Mouse (Mus musculus): ENCODE results near the gene Cntn4.
A peak's percentile ranks its signal among the peaks of the same experiment; 100 is the strongest.
"Not testable (repeated sequence)": the region's sequence is repeated elsewhere in the genome, so short reads cannot be mapped to it uniquely, and the experiment has no call there.

The Cntn4 gene

DNA sequence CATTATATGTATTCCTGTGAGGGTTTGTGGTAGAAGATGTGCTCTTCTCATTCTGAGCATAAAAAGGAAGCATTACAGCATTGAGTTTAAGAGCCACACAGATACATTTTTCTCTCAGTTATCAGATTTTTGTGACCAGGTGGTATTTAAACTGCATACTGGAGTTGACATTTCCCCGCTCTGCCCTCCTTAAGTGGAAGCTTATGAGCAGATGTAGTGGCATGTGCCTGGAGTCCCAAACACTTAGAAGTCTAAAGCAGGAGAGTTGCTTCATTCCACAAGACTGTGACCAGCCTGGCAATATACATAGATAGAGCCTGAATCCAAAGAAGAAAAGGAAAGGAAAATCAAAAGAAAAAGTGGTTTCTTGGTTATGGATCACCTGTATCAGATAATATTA is 655.5 kb downstream of the Cntn4 start:
- no peak for DNase-seq

DNA sequence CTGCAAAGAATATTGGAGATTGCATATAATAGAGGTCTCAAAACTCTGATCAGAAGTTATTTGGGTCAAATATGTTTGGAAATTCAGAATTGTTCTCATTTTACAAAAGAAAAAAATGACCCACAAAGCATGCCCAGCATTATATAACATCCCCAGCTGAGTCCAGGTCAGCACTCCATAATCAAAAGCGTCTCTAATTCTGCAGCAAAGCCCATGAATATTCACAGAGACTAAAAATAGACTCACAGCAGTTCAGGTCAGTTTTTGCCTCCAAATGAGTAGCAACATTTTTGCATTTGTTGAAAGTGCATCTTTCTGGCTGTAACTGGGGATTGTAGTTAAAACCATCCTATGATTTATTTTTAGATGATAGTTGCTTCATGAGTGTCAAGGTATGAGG is 657.6 kb downstream of the Cntn4 start:
- DNase-seq, result no peak

DNA sequence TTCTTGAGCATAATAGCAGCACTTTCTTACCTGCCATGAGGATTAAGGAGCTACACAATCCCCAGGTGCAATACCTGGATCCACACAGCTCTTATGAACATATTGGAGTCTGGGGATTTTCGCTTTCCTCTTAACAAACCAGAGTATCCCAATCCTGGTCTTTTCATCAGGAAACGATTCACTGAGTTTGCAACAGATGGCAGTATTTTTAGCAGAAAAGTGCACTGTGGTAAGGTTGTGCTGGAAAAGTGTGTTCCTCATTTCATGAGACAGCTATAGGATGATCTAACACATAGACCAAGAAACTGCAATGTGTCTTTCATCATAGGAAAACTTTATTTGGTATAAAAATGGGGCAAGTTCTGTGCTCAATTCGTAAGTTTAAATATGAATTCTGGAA is 659.3 kb downstream of the Cntn4 start:
- no peak for DNase-seq

DNA sequence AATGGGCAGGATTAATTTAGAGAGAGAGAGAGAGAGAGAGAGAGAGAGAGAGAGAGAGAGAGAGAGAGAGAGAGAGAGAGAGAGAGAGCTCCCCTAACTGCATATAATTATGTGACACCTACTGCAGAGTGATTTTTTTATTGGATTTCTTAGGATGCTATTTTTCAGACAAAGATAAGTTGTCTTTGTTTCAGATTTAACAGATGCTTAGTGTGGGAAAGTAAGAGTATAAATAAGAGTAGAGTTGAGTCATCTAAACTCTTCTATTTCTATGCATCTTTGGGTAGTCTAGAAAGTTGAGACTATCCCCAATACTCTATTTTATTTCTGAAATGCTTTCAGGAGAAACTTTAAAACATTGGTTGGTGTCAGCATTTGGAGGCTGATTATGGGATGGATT is 660.4 kb downstream of the Cntn4 start:
- no peak for DNase-seq

DNA sequence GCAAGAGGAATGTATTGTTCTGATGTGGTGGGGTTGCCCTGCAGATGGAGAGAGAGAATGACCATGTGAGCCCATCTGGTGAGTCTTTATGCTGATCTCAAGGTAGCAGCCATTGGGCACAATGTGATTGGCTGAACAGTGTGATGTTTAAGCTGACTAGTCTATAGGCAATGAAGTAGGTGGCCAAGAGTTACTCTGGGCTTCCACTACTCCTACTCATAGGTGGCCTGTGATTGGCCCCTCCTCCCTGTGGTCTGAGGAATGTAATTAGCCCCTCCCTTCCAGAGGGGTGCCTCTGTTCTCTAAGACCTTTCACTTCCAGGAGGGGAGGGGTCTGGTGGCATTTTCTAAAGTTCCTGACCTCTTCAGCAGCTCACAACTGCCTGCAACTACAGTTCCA is 663.7 kb downstream of the Cntn4 start:
- no peak for DNase-seq

DNA sequence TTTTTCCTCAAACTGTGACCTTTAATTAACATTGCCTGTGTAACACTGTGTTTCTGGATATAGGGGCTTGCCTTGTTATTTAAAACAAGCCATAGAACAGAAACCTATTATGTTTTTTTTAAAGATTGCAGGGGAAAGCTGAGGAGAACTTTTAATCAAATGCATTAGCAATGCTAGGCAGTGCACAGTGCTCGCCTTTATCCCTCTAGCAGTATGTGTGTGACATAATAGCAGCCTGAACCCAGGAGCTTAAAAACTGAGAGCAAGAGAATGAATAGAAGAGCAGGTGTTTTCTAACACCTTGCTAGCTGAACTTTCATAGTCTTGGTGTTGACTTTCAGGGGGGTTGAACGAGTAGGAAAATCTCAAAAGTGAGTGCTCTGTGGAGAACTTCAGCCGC is 672.6 kb downstream of the Cntn4 start:
- DNase-seq, result no peak

DNA sequence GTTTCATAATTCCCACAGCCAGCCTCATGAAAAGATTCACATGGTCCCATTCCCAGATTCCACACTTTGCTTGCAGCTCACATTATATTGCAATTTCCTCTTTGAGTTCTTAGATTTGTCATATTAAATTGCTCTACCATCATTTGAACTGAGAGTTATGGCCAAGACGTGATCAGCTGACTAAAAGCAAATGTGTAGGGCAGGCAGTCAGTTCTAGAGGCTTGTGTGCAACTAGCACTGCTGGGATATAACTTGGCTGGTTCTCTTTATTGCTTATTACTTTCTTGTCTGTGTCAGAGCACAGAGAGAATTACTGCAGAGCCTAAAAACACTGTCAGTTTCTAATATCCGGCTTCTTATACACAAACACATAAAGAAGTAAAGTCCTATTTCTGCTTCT is 673.9 kb downstream of the Cntn4 start:
- no peak for DNase-seq

DNA sequence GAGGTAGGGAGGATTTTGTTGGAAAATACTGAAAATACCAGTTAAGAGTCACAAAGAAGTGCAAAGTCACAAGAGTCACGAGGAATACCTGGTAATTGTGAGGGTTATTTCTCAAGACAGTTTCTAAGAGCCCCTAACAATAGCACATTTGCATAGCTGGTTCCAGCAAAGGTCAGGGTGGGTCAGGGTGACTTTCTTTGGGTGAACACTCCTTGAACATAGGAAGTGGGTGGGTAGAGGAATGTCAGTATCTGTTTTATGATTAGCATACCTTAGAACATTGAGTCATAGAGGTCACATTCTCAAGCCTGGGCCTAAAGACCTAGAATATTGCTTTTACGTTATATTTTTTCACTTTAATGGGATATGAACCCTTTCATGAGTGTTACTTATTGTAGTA is 681.3 kb downstream of the Cntn4 start:
- not testable (repeated sequence) for DNase-seq

DNA sequence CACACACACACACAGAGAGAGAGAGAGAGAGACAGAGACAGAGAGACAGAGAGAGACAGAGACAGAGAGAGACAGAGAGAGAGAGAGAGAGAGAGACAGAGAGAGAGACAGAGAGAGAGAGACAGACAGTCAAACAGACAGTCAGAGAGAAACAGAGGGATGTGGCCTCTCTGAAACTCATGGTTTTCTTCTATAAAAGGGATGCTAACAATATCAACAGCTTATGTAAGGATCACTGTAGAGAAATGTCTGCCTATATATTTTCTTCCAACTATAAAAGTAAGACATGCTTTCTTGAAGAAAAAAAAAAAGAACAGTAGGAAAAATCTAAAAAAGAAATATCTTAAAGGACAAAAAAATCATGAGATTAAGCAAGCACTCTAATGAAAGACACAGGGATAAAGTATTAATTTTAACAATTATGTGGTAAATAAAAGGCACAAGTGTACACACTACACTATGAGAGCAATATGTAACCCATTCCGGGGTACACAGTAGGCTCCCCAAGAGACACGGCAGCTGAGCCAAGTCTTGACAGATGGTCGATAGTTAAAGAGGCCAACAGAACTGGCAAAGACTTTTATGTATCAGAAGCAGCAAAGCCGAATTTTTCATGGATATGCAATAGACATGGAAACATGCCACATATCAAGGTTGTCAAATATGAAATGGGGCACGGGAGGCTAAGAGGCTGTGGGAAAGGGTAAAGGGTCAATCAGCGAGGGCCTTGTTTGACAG is 704.0 kb downstream of the Cntn4 start:
- DNase-seq, result peak; percentile 80 to 85

DNA sequence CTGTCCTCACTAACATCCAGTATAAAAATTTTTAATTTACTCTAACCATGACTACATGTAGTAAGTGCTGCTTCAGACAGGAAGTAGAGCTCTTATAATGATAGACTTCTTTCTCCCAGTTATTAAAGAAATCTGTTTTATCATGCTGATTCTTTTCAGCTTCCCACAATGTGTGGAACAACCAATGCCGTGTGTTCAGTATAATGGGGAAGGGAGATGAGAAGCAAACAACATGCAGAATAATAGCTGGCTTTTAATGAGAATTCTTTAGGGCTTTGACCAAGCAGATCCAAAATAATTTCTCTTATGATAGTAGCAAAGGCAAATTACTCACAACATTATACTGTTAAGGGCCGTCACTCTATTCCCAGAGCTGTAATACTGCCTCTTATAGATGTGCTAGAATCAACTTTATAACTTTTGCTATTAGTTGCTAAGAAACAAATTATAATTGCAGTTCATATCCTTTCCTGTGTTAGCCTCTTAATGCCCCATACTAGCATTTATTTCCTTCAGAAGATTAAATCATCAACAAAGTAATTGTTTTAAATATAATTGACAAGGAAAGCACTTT is 710.5 kb downstream of the Cntn4 start:
- no peak for DNase-seq

DNA sequence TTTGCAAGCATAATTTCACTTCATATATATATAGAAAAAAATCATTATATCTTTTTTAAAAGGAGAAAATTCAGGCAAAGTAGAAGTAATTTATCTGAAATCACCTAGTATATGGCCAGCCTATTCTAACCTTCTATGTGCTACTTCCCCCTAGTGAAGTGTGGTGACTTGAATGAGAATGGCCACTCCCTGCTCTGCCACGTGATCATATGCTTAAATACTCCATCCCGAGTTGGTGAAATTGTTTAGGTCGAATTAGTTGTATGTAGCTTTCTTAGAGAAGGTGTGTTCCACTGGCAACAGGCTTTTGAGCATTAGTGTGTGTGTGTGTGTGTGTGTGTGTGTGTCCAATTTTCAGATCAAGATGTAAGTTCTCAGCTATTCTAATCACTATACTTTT is 730.6 kb downstream of the Cntn4 start:
- DNase-seq, result no peak

DNA sequence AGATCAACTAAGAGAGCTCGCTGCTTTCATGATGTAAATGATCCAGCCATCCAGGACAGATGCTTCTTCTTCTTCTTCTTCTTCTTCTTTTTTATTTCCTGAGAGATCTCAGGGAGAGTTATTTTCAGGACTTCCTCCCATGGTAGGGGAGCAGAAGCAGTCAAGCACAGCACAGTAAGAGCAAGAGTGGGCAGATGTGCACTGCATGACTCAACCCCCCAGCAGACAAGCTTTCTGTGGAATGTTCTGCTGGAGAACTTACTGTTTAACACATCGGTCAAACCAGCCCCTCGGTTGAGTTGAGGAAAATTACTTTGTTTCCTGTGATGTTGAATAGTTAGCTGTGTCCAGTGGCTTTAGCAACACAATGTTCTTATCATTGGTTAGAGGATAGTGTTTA is 731.2 kb downstream of the Cntn4 start:
- DNase-seq, result no peak

DNA sequence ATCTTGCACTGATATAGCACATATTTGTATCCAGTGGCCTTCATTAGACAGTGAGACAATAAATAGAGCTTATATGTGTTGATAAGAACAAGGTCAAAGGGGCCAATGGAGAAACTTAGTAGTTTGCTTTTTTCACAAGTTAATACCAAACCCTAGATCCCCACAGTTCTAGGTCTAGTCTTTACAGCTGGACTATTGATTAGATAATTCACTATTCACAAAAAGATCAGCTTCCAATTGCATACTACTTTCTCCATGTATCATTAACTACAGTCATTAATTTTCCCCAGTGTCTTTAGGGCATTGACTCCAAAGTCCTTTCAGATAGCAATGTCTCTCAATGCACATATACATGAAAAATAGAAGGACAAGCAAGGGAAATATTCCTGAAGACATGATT is 745.5 kb downstream of the Cntn4 start:
- DNase-seq, result no peak

DNA sequence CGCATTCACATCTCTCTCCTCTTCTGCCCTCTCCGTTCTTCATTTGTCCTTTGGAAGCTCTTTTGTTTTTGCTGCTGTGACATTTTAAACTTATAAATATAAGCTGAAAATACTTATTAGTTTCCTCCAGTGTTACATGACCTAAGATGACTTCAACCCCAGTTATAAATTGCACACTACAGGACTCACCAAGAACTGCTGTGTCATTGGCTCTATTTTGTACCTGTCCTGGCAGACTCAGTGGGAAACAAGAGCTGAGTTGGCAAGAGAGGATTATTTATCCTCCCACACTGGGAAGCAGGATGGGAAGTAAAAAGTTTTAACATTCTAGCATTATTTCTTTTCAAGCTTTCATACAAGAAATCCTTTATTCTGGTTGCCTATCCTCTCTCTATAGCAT is 746.0 kb downstream of the Cntn4 start:
- DNase-seq, result peak in 1 of 2 experiments; percentile 28

DNA sequence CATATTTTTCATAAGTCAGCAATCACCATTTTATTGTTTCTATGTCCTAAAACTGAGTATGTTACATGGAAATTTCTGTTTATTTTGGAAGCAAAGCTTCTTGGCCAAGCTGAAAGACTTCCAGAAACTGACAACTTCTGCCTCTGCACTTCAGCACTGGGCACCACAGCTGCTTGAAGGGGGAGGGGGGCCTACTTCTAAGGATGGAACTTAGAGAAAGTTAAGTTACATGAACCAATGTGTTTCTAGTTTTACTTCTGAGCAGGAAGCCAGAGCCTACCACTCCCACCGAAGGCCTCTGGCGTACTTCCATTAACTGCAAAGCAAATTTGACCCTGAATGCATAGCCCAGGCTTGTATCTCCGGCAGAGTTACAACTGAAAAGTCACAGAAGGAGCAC is 749.2 kb downstream of the Cntn4 start:
- no peak for DNase-seq

DNA sequence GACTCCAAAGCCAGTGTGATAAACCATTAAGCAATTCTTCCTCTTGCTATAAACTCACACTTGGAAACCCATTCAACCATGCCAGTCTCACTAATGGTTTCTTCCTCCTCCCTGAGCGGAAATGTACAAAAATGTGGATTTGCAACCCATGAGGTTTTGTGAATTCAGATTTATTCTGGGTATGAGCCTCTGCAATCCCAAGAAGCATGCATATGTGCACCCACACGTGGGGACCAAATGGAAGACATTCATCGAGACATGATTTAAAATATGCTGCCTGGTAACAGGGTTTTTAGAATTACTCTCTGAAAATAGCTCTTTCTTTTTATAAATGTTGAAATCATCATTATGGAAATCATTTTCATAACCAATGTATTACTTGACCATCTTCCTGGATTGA is 754.0 kb downstream of the Cntn4 start:
- DNase-seq, result no peak

DNA sequence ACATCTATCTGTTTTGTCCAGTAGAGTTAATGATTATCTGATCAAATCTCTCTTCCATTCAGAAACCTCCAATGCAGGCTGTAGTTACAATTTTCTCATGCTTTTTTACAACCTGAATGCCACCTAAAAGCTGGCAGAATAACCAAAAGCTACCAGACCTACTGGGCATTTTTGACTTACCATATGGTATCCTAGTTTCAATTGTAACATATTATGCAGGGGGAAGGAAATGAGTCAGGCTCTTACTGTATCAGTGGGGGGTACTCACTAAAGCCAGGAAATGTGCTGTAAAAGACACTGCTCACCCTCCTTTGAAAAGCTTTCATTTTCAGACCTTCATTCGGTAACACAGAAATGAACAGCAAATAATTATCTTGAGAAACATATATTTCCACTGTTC is 763.3 kb downstream of the Cntn4 start:
- DNase-seq, result peak in 1 of 2 experiments; percentile 66

DNA sequence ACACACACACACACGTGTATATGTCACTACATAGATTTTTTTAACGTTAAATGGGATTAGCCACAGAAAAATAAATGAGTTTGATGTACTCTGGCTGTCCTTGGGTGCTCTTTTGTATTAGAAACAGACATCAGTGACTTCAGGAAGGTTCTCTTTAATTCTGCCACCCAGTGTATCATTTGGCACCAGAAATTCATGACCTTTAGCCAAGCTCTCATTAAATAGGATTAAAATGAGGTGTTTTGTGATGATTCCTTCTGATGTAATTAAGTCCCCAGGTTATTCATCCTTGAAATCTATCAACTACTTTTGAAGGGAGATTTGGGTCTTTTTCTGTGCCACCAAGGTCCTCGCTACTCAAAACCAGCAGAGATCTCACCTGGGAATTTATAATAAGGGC is 763.8 kb downstream of the Cntn4 start:
- DNase-seq, result no peak

DNA sequence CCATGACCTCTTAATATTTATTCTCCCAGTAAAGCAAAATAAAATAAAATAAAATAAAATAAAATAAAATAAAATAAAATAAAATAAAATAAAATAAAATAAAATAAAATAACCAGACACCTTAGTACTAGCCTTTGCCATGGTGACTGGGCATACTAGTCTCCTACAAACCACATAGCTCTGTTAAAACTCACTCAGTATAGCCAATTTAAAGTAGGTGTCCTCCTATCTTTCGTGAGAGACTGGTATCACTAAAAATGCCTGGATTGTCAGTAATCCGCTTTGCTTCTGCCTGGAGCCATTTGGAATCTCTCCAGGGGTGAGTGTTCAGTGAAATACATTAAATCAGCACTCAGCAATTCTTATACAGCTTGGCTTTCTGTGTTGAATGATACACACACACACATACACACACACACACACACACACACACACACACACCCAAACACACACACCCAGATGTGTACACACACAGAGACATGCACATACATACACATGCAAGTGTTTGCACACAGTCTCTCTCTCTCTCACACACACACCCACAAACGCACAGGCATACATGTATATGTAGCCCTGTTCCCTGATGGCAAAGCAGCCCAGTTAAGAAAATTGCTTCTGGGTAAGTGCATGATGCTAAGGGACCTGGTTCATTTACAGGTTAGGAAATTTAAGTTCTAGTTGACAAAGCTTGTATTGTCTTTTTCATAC is 776.8 kb downstream of the Cntn4 start:
- DNase-seq, result no peak

DNA sequence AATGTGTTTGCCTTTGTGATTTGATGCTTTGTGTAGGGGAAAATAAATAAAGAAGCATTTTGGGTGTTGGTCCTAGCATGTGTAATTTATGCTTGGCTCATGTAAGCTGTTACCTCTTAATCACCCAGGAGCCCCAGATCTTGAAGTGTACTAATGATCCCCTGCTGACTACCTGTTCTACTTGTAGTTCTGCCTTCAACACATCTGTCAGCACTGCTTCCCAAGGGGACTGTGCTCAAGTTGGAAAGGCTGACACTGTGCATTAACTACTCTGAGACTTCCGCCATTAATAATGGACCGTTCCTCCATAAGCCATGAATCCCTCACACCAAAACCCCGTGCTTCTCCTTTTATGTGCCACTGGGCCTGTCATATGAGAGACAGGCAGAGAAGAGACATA is 778.2 kb downstream of the Cntn4 start:
- no peak for DNase-seq

DNA sequence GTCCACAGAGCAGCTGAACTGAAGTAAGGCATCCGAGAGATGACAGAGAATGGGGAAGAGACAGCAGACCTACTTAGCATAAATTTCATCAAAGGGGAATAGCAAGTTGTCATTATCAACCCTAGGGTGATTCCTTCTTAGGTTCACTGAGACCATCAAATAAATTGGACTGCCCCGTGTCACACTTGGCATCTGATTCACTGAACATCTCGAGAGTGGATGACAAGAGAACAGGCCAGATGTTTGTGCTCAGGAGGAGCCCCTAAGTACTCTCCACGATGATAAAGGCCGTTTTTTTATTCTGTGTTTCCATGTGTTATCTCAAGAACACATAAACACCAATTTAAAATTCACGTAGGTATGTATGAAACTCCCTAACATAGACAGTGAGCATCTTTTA is 780.7 kb downstream of the Cntn4 start:
- no peak for DNase-seq

DNA sequence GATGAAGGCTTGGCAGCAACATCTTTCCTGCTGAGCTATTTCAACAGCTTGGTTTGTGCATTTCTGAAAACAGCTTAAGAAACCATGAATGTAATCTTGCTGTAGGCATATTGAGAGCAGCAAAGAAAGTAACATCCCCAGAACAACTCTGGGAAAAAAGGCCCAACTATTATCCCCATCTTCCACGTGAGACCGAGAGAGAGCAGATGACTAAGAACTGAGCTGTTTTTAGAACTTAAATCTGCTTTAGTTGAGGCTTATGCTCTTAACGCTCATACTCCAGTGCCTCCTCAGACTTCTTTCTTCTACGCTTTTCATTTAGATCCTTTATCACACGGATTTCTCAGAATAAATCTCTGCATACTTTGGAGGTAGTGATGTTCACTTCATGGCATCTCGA is 784.9 kb downstream of the Cntn4 start:
- DNase-seq, result no peak

DNA sequence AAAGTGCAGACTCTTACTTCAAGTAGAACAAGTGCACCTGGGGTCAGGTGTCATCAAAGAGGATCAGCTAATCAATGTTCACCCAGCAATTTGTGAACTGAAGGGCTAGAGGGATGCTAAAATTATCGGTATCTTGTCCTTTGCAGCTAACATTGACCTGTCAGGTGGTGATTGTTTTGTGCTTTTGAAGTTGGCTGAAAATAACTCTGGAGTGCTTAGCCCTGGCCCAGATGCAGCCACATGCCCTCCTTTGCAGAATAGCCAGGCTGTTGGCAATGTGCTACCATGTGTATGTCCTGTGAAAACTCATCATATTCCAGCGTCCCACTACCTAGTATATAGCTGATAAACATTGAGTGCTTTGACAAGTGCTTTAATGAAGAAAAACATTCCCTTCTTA is 786.4 kb downstream of the Cntn4 start:
- no peak for DNase-seq

DNA sequence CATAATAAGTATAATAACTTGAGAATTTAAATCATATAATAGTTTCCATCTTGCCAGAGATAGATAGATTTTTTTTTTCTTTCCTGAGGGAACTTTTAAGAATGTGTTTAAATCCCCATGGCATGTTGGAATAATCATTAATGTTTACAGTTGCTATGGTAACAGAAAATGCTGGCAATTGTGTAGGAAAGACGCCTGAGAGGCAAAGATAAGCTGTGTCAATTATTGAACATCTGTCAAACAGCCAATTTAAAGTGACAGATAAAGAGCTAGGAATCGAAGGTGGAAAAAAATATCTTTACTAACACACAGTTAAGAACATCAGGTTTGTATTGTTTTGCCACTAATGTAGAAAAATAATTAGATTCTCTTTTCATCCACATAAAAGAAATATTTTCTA is 788.3 kb downstream of the Cntn4 start:
- DNase-seq, result no peak
